Mouse (Mus musculus): Measurements from ENCODE around the gene Agap2. TPM values are rescaled to one million over a fixed set of nuclear protein-coding genes. Genes with fewer than 3 reads are reported as not detected.

Gene Agap2
- polyA plus RNA-seq (2015; fragmentation: Nextera tagmentation; extraction: Ambion mirVana), result 0.04 and 0.32 TPM in 2 replicates

- Histone ChIP-seq H3K9ac (replicated peaks; ENCODE audit: low read depth) (no peak within 1 kb of the TSS), H3K27me3 (replicated peaks; ENCODE audit: insufficient read depth, low read length) (peaks cover 27% of the 10 kb centered on the region), H3K4me3 (ENCODE audit: low read depth, low read length) (no peak within 1 kb of the TSS), H3K4me1 (ENCODE audit: insufficient read depth, low read depth, low read length) (peaks cover 14% of the 10 kb centered on the region; the same call in 1 of the 2 replicates), H3K36me3 (ENCODE audit: insufficient read depth, low read length) (no peaks in the 10 kb centered on the region), H3K27ac (ENCODE audit: low read length) (no peak within 1 kb of the TSS), H3K4me2 (replicated peaks; ENCODE audit: low read depth, low read length) (no peak within 1 kb of the TSS), H3K9me3 (ENCODE audit: low read length) (no peaks in the 10 kb centered on the region)
- TF ChIP-seq EP300 (IDR thresholded peaks at IDR 0.05) (no peak), CTCF (IDR thresholded peaks at IDR 0.05) (0 out of 2 replicates have a peak, but pooled peaks have one; percentile 4)
- 56% methylated on average over 9 of the region's 9 CpGs for WGBS
- DNase-seq (ENCODE audit: low spot score) (no peak), ATAC-seq (no peak)
These were observed at the start of gene Agap2 for GRCm38 (mm10) chr10:127075080-127075479. Agap2 (plus strand) TSS chr10:127075284.

- peak within 1 kb of the TSS; percentile 74 for H3K9ac ChIP-seq (replicated peaks; ENCODE audit: low read depth)
- no peaks in the 10 kb centered on the region for H3K9me3 ChIP-seq (ENCODE audit: low read length)
- ATAC-seq (peak; percentile 94), DNase-seq (ENCODE audit: low spot score) (peak; percentile 94)
- no peaks in the 10 kb centered on the region for H3K27me3 ChIP-seq (replicated peaks; ENCODE audit: insufficient read depth, low read length)
- no peaks in the 10 kb centered on the region for H3K4me1 ChIP-seq (ENCODE audit: insufficient read depth, low read depth, low read length)
- no peak for TF ChIP-seq EP300 (IDR thresholded peaks at IDR 0.05)
- peak; percentile 97 for TF ChIP-seq CTCF (IDR thresholded peaks at IDR 0.05)
- peak within 1 kb of the TSS; percentile 82 for H3K27ac ChIP-seq (ENCODE audit: low read length)
- H3K4me2 ChIP-seq (replicated peaks; ENCODE audit: low read depth, low read length), result peak within 1 kb of the TSS; percentile 88
- WGBS, result 5% methylated on average over 56 of the region's 56 CpGs
- H3K4me3 ChIP-seq (ENCODE audit: low read depth, low read length), result peak within 1 kb of the TSS; percentile 84
- H3K36me3 ChIP-seq (ENCODE audit: insufficient read depth, low read length), result no peaks in the 10 kb centered on the region; the same call in 1 of the 2 replicates
These were observed 44.5 kb upstream of the Agap2 start, which contains the start of gene Tsfm for GRCm38 (mm10) chr10:127030336-127031296. Tsfm (minus strand) TSS chr10:127030840.

DNA sequence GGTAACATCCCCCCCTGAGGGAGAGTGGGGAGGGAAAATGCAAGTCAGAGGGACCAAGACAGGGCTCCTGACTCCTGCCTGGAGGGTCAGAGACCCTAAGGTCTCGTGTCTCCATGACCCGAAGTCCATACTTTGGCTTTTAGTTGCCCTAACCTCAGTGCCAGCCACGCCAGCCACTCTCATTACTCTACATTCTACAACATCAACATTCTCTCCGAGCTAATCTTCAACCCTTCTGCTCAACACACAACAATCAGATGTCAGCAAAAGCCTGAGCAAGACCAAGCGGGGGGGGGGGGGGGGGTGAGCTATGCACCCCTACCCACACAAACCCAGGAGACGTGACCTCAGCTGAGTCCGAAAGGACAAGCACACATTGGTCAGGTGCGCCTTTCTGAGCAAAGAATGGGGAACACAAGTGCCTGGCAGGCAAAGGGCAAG, 41.8 kb upstream of the Agap2 start:
- no peak for DNase-seq (ENCODE audit: low spot score)
- H3K27me3 ChIP-seq (replicated peaks; ENCODE audit: insufficient read depth, low read length), result no peaks in the 10 kb centered on the region
- H3K4me1 ChIP-seq (ENCODE audit: insufficient read depth, low read depth, low read length), result no peaks in the 10 kb centered on the region
- no peak overlapping the region for H3K4me3 ChIP-seq (ENCODE audit: low read depth, low read length)
- TF ChIP-seq EP300 (IDR thresholded peaks at IDR 0.05) (no peak), CTCF (IDR thresholded peaks at IDR 0.05) (no peak)
- no peak for ATAC-seq
- no peaks in the 10 kb centered on the region for H3K9me3 ChIP-seq (ENCODE audit: low read length)
- H3K4me2 ChIP-seq (replicated peaks; ENCODE audit: low read depth, low read length), result no peak overlapping the region
- WGBS, result 76% methylated on average over 7 of the region's 8 CpGs
- no peaks in the 10 kb centered on the region for H3K36me3 ChIP-seq (ENCODE audit: insufficient read depth, low read length)
- no peak overlapping the region for H3K27ac ChIP-seq (ENCODE audit: low read length)
- H3K9ac ChIP-seq (replicated peaks; ENCODE audit: low read depth), result no peak overlapping the region

GRCm38 (mm10) chr10:127036273-127036672, 38.8 kb upstream of the Agap2 start:
- TF ChIP-seq CTCF (IDR thresholded peaks at IDR 0.05) (no peak), EP300 (IDR thresholded peaks at IDR 0.05) (no peak)
- no peak overlapping the region for H3K4me2 ChIP-seq (replicated peaks; ENCODE audit: low read depth, low read length)

DNA sequence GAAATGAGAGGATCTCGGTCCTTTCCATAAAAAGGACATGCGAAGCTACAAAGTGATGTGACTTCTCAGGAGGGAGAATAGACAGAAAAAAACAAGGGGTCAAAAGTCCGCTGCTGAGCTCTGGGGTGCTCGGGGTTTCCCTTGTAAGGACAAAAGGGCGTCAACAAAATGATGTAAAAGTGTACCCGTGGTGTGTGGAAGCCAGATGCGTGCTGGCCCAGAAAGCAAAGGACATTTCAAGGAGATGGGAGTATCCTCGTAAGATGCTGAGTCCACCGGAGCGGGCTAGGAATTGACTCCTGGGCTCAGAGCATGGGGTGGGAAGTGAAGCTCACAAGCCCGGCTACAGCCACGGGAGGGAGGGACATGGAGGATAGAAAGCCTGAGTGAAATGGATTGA, 37.4 kb upstream of the Agap2 start:
- Histone ChIP-seq H3K4me3 (ENCODE audit: low read depth, low read length) (no peak overlapping the region), H3K27me3 (replicated peaks; ENCODE audit: insufficient read depth, low read length) (no peaks in the 10 kb centered on the region), H3K4me1 (ENCODE audit: insufficient read depth, low read depth, low read length) (peaks cover 3% of the 10 kb centered on the region; the same call in 1 of the 2 replicates), H3K27ac (ENCODE audit: low read length) (no peak overlapping the region), H3K9me3 (ENCODE audit: low read length) (no peaks in the 10 kb centered on the region), H3K36me3 (ENCODE audit: insufficient read depth, low read length) (no peaks in the 10 kb centered on the region), H3K9ac (replicated peaks; ENCODE audit: low read depth) (no peak overlapping the region), H3K4me2 (replicated peaks; ENCODE audit: low read depth, low read length) (no peak overlapping the region)
- no peak for DNase-seq (ENCODE audit: low spot score)
- ATAC-seq, result no peak
- TF ChIP-seq EP300 (IDR thresholded peaks at IDR 0.05) (no peak), CTCF (IDR thresholded peaks at IDR 0.05) (no peak)
- WGBS, result 78% methylated on average over 12 of the region's 12 CpGs

More at GRCm38 (mm10) chr10:127036273-127036672, 38.8 kb upstream of the Agap2 start:
- no peaks in the 10 kb centered on the region for H3K4me1 ChIP-seq (ENCODE audit: insufficient read depth, low read depth, low read length)
- no peak overlapping the region for H3K4me3 ChIP-seq (ENCODE audit: low read depth, low read length)
- no peak overlapping the region for H3K9ac ChIP-seq (replicated peaks; ENCODE audit: low read depth)
- no peaks in the 10 kb centered on the region for H3K36me3 ChIP-seq (ENCODE audit: insufficient read depth, low read length)
- 72% methylated on average over 12 of the region's 12 CpGs for WGBS
- H3K27me3 ChIP-seq (replicated peaks; ENCODE audit: insufficient read depth, low read length), result no peaks in the 10 kb centered on the region
- no peaks in the 10 kb centered on the region for H3K9me3 ChIP-seq (ENCODE audit: low read length)
- DNase-seq (ENCODE audit: low spot score), result no peak
- H3K27ac ChIP-seq (ENCODE audit: low read length), result no peak overlapping the region
- ATAC-seq, result no peak

GRCm38 (mm10) chr10:127040569-127041214, 34.4 kb upstream of the Agap2 start:
- H3K27me3 ChIP-seq (replicated peaks; ENCODE audit: insufficient read depth, low read length), result no peaks in the 10 kb centered on the region
- H3K4me2 ChIP-seq (replicated peaks; ENCODE audit: low read depth, low read length), result peak overlapping the region; percentile 97
- peak overlapping the region; percentile 46 for H3K9ac ChIP-seq (replicated peaks; ENCODE audit: low read depth)
- H3K4me3 ChIP-seq (ENCODE audit: low read depth, low read length), result peak overlapping the region; percentile 69
- no peak for ATAC-seq
- H3K9me3 ChIP-seq (ENCODE audit: low read length), result no peaks in the 10 kb centered on the region
- peak; percentile 36 for DNase-seq (ENCODE audit: low spot score)
- H3K27ac ChIP-seq (ENCODE audit: low read length), result no peak overlapping the region
- no peaks in the 10 kb centered on the region for H3K36me3 ChIP-seq (ENCODE audit: insufficient read depth, low read length)
- TF ChIP-seq EP300 (IDR thresholded peaks at IDR 0.05), result no peak
- TF ChIP-seq CTCF (IDR thresholded peaks at IDR 0.05), result no peak
- 2% methylated on average over 20 of the region's 20 CpGs for WGBS
- H3K4me1 ChIP-seq (ENCODE audit: insufficient read depth, low read depth, low read length), result peaks cover 3% of the 10 kb centered on the region; the same call in 1 of the 2 replicates

All from lung, postnatal 0 days (tissue).